Mouse (Mus musculus): ENCODE data around the gene Cd9. TPM values are rescaled to one million over a fixed set of nuclear protein-coding genes. Genes with fewer than 3 reads are reported as not detected.

The Cd9 gene
- total and polyA plus RNA-seq, 3 experiments: 12.1 to 27.5 (median 21.6) TPM

GRCm38 (mm10) chr6:125504622-125505355 lies 10.2 kb upstream of the Cd9 start:
- DNase-seq (ENCODE audit: extremely low read depth): no peak
- Histone ChIP-seq H3K27ac (ENCODE audit: insufficient read depth, low read depth) (no peak overlapping the region), H3K9me3 (replicated peaks; ENCODE audit: low read length) (no peaks in the 10 kb centered on the region), H3K4me3 (replicated peaks in 1 of 3; ENCODE audit: low read depth in 2 of 3, low read length in 2 of 3, poor library complexity in 1 of 3) (no peak overlapping the region), H3K27me3 (replicated peaks) (peaks cover 1% of the 10 kb centered on the region), H3K9ac (ENCODE audit: insufficient read depth, low read depth) (no peak overlapping the region), H3K4me2 (ENCODE audit: insufficient read depth, low read depth, poor library complexity, severe bottlenecking) (no peak overlapping the region), H3K79me2 (replicated peaks; ENCODE audit: control insufficient read depth, extremely low read depth, insufficient read depth, poor library complexity, severe bottlenecking) (no peaks in the 10 kb centered on the region), H3K36me3 (replicated peaks in 1 of 2; ENCODE audit: control insufficient read depth in 1 of 2, insufficient read depth in 1 of 2, low read length in 1 of 2) (no peaks in the 10 kb centered on the region), H3K4me1 (ENCODE audit: control insufficient read depth in 1 of 2, insufficient read depth in 2 of 2) (peaks cover 9 to 32% of the 10 kb centered on the region in 2 experiments)
- in situ Hi-C loops (cut with MboI; ENCODE audit: low pct_ligation_motif_present, low pct_unique_long_range_greater_than_20kb, low sequenced_read_pairs) (loop anchor here (5.0 kb wide), 1 partner anchor 77 kb away; no protein-coding TSS in a partner anchor), dilution Hi-C loops (cut with MboI; ENCODE audit: extremely low pct_ligation_motif_present, extremely low pct_unique_long_range_greater_than_20kb, low sequenced_read_pairs) (no loop called here)
- TF ChIP-seq MYC (IDR thresholded peaks at IDR 0.05; ENCODE audit: low read depth, low read length) (no peak), ZMIZ1 (IDR thresholded peaks at IDR 0.05; ENCODE audit: low read depth, low read length) (no peak), E2F4 (IDR thresholded peaks at IDR 0.05; ENCODE audit: insufficient replicate concordance, low read depth, low read length) (no peak), PAX5 (IDR thresholded peaks at IDR 0.05; ENCODE audit: low read length) (no peak), SMC3 (IDR thresholded peaks at IDR 0.05; ENCODE audit: low read depth, low read length) (no peak), TBP (conservative IDR thresholded peaks at IDR 0.05; ENCODE audit: low read depth, low read length) (no peak), RAD21 (IDR thresholded peaks at IDR 0.05; ENCODE audit: low read depth, low read length) (no peak), JUND (conservative IDR thresholded peaks at IDR 0.05; ENCODE audit: low read depth, low read length) (no peak), JUN (IDR thresholded peaks at IDR 0.05; ENCODE audit: insufficient read depth, low read depth, low read length) (no peak), MEF2A (IDR thresholded peaks at IDR 0.05; ENCODE audit: borderline replicate concordance, low read depth, low read length) (no peak), GABPA (IDR thresholded peaks at IDR 0.05; ENCODE audit: insufficient replicate concordance, low read depth, low read length) (no peak), USF2 (conservative IDR thresholded peaks at IDR 0.05; ENCODE audit: low read depth, low read length) (no peak), EP300 (IDR thresholded peaks at IDR 0.05; ENCODE audit: low read length) (no peak)

- Histone ChIP-seq H3K9me3 (replicated peaks; ENCODE audit: low read length) (no peaks in the 10 kb centered on the region), H3K27me3 (replicated peaks) (peaks cover 1% of the 10 kb centered on the region), H3K4me2 (ENCODE audit: insufficient read depth, low read depth, poor library complexity, severe bottlenecking) (no peak overlapping the region), H3K27ac (ENCODE audit: insufficient read depth, low read depth) (no peak overlapping the region), H3K4me1 (ENCODE audit: control insufficient read depth in 1 of 2, insufficient read depth in 2 of 2) (peaks cover 9 to 36% of the 10 kb centered on the region in 2 experiments), H3K79me2 (replicated peaks; ENCODE audit: control insufficient read depth, extremely low read depth, insufficient read depth, poor library complexity, severe bottlenecking) (no peaks in the 10 kb centered on the region), H3K36me3 (replicated peaks in 1 of 2; ENCODE audit: control insufficient read depth in 1 of 2, insufficient read depth in 1 of 2, low read length in 1 of 2) (no peaks in the 10 kb centered on the region), H3K9ac (ENCODE audit: insufficient read depth, low read depth) (no peak overlapping the region), H3K4me3 (replicated peaks in 1 of 3; ENCODE audit: low read depth in 2 of 3, low read length in 2 of 3, poor library complexity in 1 of 3) (no peak overlapping the region)
- TF ChIP-seq UBTF (IDR thresholded peaks at IDR 0.05; ENCODE audit: low read depth, low read length): no peak
- TF ChIP-seq PAX5 (IDR thresholded peaks at IDR 0.05; ENCODE audit: low read length): no peak
- TF ChIP-seq ZC3H11A (IDR thresholded peaks at IDR 0.05; ENCODE audit: low read depth, low read length): no peak
- TF ChIP-seq ZMIZ1 (IDR thresholded peaks at IDR 0.05; ENCODE audit: low read depth, low read length): no peak
- no peak for TF ChIP-seq CTCF (conservative IDR thresholded peaks at IDR 0.05 in 1 of 2, IDR thresholded peaks at IDR 0.05 in 1 of 2; ENCODE audit: low read depth in 2 of 2, low read length in 2 of 2)
- TF ChIP-seq MXI1 (IDR thresholded peaks at IDR 0.05; ENCODE audit: low read depth, low read length): no peak
- no peak for TF ChIP-seq TBP (conservative IDR thresholded peaks at IDR 0.05; ENCODE audit: low read depth, low read length)
- no peak for TF ChIP-seq RAD21 (IDR thresholded peaks at IDR 0.05; ENCODE audit: low read depth, low read length)
- no peak for TF ChIP-seq ETS1 (conservative IDR thresholded peaks at IDR 0.05; ENCODE audit: low read depth, low read length)
- TF ChIP-seq JUN (IDR thresholded peaks at IDR 0.05; ENCODE audit: insufficient read depth, low read depth, low read length): no peak
- TF ChIP-seq SIN3A (IDR thresholded peaks at IDR 0.05; ENCODE audit: low read length): no peak
- TF ChIP-seq NELFE (IDR thresholded peaks at IDR 0.05; ENCODE audit: low read depth, low read length): no peak
- no peak for TF ChIP-seq USF1 (IDR thresholded peaks at IDR 0.05; ENCODE audit: low read depth, low read length)
- no peak for TF ChIP-seq BHLHE40 (IDR thresholded peaks at IDR 0.05; ENCODE audit: low read depth, low read length)
- DNase-seq (ENCODE audit: extremely low read depth): no peak
- dilution Hi-C loops (cut with MboI; ENCODE audit: extremely low pct_ligation_motif_present, extremely low pct_unique_long_range_greater_than_20kb, low sequenced_read_pairs) (no loop called here), in situ Hi-C loops (cut with MboI; ENCODE audit: low pct_ligation_motif_present, low pct_unique_long_range_greater_than_20kb, low sequenced_read_pairs) (loop anchor here (5.0 kb wide), 1 partner anchor 76 kb away; no protein-coding TSS in a partner anchor)
These were observed 8.7 kb upstream of the Cd9 start for GRCm38 (mm10) chr6:125503186-125503802.

Data from CH12.LX (cell line).